Mouse (Mus musculus) frontal cortex, postnatal 10 days (tissue): ENCODE measurements around the gene Anks1.

Source experiments
- DNase-seq, 2 experiments: peaks; one replicate each; pipeline ENCODE4 v3.0.0; 2022; ENCODE audit warnings: low spot score in 2 of 2, mixed read lengths in 1 of 2

Gene Anks1

DNA sequence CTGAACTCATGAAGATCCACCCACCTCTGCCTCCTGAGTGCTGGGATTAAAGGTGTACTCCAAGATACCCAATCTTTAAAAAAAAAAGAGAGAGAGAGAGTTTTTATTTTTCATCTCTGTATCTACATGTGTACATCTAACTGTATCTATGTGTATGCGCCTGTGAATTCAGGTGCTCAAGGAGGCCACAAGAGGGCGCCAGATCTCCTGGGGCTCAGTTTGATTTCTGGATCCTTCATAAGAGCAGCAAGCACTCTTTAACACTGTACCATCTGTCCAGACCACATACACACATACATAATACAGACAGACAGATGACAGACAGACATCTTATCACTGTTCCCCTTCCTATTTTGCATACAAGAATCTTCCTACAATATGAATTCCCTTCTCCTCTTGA lies 183.2 kb downstream of the Anks1 start:
- no peak for DNase-seq

- DNase-seq, result no peak
Observed at GRCm38 (mm10) chr17:28093837-28094236, 184.7 kb downstream of the Anks1 start.

GRCm38 (mm10) chr17:28096418-28096817 lies 187.3 kb downstream of the Anks1 start:
- no peak for DNase-seq

DNA sequence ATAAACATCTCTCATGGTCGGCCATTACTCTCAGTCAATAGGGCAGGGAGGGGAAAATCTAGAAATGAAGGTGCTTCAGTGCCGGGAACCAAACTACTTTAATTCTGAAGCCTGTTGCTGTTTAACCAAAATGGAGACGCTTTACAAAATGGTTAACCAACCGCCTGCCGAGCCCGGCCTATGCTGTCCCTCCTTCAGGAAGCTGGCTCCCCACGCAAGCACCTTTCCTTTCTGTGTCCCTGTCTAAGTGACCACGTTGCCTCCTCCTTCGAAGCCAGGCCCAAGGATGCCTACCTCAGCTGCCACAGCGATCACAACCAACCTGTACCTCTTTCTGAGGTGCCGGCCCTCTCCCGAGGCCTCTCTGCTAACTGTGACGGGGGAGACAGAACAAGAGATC lies 188.2 kb downstream of the Anks1 start:
- no peak for DNase-seq

GRCm38 (mm10) chr17:28099086-28099485 lies 190.0 kb downstream of the Anks1 start:
- DNase-seq, result no peak

GRCm38 (mm10) chr17:28100669-28101068 lies 191.6 kb downstream of the Anks1 start:
- DNase-seq, result no peak

DNA sequence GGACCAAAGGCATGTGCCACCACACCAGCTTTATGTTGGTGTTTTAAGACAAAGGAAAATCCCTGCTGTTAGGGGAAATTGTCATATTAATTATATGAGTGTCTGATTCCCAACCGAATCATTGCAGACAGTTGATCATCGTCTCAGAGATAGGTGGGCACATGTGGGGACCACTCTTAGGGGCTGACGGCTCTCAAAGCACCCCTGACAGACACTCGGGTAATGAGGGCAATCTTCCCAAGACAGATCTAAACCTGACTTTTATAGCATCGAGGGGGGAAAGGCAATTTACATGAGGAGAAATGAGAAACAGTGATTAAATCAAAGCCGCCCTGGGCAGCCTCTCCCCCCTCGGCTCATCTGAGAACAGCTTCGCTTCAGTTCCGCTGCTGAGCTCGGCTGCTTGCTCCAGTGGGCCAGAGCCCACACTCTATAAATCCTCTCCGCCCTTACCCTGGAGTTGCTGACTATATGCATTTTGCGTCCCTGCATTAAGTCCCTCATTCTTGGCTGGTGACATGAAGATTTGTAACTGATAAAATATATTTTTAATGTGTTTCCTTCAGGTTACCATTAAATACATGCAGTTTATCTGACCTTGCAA lies 192.3 kb downstream of the Anks1 start:
- DNase-seq, result no peak

- no peak for DNase-seq
Observed at GRCm38 (mm10) chr17:28101902-28102319, 192.8 kb downstream of the Anks1 start.

- DNase-seq, result no peak
Observed at GRCm38 (mm10) chr17:28104416-28104815, 195.3 kb downstream of the Anks1 start.

DNA sequence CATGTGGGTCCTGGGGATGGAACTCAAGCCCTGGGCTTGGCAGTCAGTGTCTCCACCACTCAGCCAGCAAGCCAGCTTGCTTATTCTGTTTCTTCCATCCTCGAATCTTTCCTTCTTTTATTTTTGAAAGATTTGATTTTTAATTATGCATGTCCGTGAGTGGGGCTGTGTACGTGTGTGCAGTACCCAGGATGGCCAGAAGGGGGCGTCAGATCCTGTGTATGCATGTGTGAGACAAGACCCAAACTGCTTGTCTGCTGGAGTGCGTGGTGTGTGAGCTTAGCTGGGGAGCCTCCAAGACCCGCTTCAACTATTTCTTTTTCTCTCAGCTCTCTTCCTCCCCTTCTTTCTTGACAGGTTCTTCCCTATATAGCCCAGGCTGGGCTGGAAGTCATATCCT lies 197.2 kb downstream of the Anks1 start:
- no peak for DNase-seq

- no peak for DNase-seq
Observed at GRCm38 (mm10) chr17:28107275-28107674, 198.2 kb downstream of the Anks1 start.

GRCm38 (mm10) chr17:28112266-28112665 lies 203.2 kb downstream of the Anks1 start:
- no peak for DNase-seq
